ENCODE assay signal across 9 mouse cellular contexts in genomic region chr19:50374751-50375150, GRCm38 (mm10).
DNase-seq lines count a peak whose midpoint lies in the region; ATAC-seq and TF ChIP-seq lines count a peak whose summit lies in the region.
"Had no signal": no experiment of that assay in that cellular context is flagged by ENCODE, and none has a peak within 500 bp of the region (broad histone marks: within the 10 kb centered on the region; RNA-seq: fewer than 3 reads in every experiment).

No protein-coding gene starts in this region.

- no peak overlapping the region for H3K27ac ChIP-seq in kidney, adult 2 months (ENCODE audit: insufficient read depth, low read depth, low read length)
- H3K27ac ChIP-seq in forebrain, embryonic 14.5 days (ENCODE audit: low read depth, low read length): peak overlapping the region; percentile 58; the same call in 1 of the 2 replicates
- H3K27ac ChIP-seq in liver, embryonic 12.5 days: no peak overlapping the region

- no peaks in the 10 kb centered on the region for H3K4me1 ChIP-seq in kidney, adult 2 months (ENCODE audit: control insufficient read depth, insufficient read depth, low read length)
- peaks cover 21% of the 10 kb centered on the region for H3K4me1 ChIP-seq in forebrain, embryonic 14.5 days (ENCODE audit: control insufficient read depth, insufficient read depth, low read length)
- no peaks in the 10 kb centered on the region for H3K4me1 ChIP-seq in liver, embryonic 12.5 days

- H3K4me2 ChIP-seq in forebrain, embryonic 14.5 days (ENCODE audit: low read length): peak overlapping the region; percentile 36
- no peak overlapping the region for H3K4me2 ChIP-seq in liver, embryonic 12.5 days

- DNase-seq in kidney, adult 2 months: peak; percentile 9
- no peak for DNase-seq in kidney, adult 11 months
- peak; percentile 89 for DNase-seq in Muller cell, postnatal 12 days (ENCODE audit: inconsistent ontology term)
- peak; percentile 81 for DNase-seq in forebrain, embryonic 14.5 days (ENCODE audit: low spot score)
- peak; percentile 28 to 43 for DNase-seq in kidney, postnatal 25 days
- DNase-seq in cerebellum, adult 9-11 months: no peak

- 44% methylated on average over 10 of the region's 10 CpGs for WGBS in kidney, adult 2 months
- WGBS in forebrain, embryonic 14.5 days: 8% methylated on average over 10 of the region's 10 CpGs
- WGBS in liver, embryonic 12.5 days (ENCODE audit: insufficient replicate concordance): 70% methylated on average over 10 of the region's 10 CpGs

- H3K27me3 ChIP-seq in kidney, adult 2 months (replicated peaks; ENCODE audit: control insufficient read depth, insufficient read depth, low read length): no peaks in the 10 kb centered on the region
- H3K27me3 ChIP-seq in forebrain, embryonic 14.5 days (replicated peaks; ENCODE audit: control insufficient read depth, insufficient read depth, low read length): no peaks in the 10 kb centered on the region
- no peaks in the 10 kb centered on the region for H3K27me3 ChIP-seq in liver, embryonic 12.5 days (replicated peaks)

- H3K9me3 ChIP-seq in forebrain, embryonic 14.5 days (replicated peaks; ENCODE audit: control insufficient read depth, low read length): no peaks in the 10 kb centered on the region
- H3K9me3 ChIP-seq in liver, embryonic 12.5 days (replicated peaks): no peaks in the 10 kb centered on the region

- H3K9ac ChIP-seq in forebrain, embryonic 14.5 days (ENCODE audit: low read length): peak overlapping the region; percentile 30; the same call in 1 of the 2 replicates
- no peak overlapping the region for H3K9ac ChIP-seq in liver, embryonic 12.5 days

- TF ChIP-seq POLR2A in kidney, adult 2 months (IDR thresholded peaks at IDR 0.05; ENCODE audit: low read depth, low read length): no peak

- no peaks in the 10 kb centered on the region for H3K36me3 ChIP-seq in kidney, adult 2 months (ENCODE audit: control insufficient read depth, insufficient read depth, low read length)
- no peaks in the 10 kb centered on the region for H3K36me3 ChIP-seq in forebrain, embryonic 14.5 days (ENCODE audit: control insufficient read depth, insufficient read depth, low read length)
- H3K36me3 ChIP-seq in liver, embryonic 12.5 days: no peaks in the 10 kb centered on the region

- peak; percentile 51; the same call in 1 of the 2 replicates for ATAC-seq in forebrain, embryonic 14.5 days
- ATAC-seq in liver, embryonic 12.5 days: no peak
- ATAC-seq in megakaryocyte, adult 5-6 weeks (ENCODE audit: poor library complexity, severe bottlenecking): no peak

- no peak overlapping the region for H3K4me3 ChIP-seq in kidney, adult 2 months (ENCODE audit: insufficient read depth, low read depth, low read length)
- H3K4me3 ChIP-seq in forebrain, embryonic 14.5 days (ENCODE audit: low read depth, low read length): no peak overlapping the region
- no peak overlapping the region for H3K4me3 ChIP-seq in liver, embryonic 12.5 days
- H3K4me3 ChIP-seq: erythroblast, embryonic 14.5 days had no signal

- TF ChIP-seq CTCF in kidney, adult 2 months (conservative IDR thresholded peaks at IDR 0.05; ENCODE audit: insufficient read depth, insufficient read length, low read depth, low read length): no peak

Comparison
In these comparisons a context has a peak if more than half of its experiments do, and no peak if none do; other contexts are left out.
1. DNase-seq: peak in kidney, adult 2 months (single experiment), Muller cell, postnatal 12 days (single experiment), forebrain, embryonic 14.5 days (single experiment) and kidney, postnatal 25 days (2 of 2); none in kidney, adult 11 months (single experiment) and cerebellum, adult 9-11 months (single experiment).